Mouse (Mus musculus): ENCODE measurements around the gene Ptpn23.
"Not testable (repeated sequence)": the region's sequence is repeated elsewhere in the genome, so short reads cannot be mapped to it uniquely, and the experiment has no call there.

Ptpn23 gene

DNA sequence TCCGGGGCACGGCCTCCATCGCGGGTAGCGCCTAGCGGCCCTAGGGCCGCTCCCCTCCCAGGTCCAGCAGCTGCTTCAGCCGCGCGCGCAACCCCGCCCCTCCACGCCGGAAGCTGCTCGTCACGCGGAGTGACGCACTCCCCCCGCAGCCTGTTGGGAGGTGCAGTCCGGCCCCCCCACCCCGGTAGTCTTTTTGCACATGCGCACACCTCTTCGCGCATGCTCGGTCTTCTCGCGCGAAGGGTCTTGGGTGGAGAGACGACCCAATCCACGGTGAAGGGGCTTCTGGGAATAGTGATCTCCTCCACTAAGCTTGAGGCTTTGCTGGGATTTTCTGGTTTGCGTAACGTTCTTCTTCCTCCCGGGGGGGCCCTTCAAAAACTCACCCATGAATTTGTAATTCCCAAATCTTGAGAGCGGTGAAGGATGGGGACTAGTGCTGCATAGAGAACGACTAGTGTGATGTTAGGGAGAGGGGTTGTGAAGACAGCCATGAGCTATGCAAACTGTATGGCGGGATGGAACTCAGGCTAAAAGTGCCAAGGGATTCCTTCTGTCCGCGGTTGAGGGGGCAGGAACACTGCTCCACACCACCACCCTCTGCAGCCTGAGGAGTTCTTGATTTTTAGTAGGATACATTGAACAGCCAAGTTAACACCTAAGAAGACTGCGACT lies at the start of gene Ptpn23:
Gene Ptpn23, minus strand, starts transcription at position 115 of the 675 bp plus-strand sequence.
- peak; percentile 95 for DNase-seq

DNA sequence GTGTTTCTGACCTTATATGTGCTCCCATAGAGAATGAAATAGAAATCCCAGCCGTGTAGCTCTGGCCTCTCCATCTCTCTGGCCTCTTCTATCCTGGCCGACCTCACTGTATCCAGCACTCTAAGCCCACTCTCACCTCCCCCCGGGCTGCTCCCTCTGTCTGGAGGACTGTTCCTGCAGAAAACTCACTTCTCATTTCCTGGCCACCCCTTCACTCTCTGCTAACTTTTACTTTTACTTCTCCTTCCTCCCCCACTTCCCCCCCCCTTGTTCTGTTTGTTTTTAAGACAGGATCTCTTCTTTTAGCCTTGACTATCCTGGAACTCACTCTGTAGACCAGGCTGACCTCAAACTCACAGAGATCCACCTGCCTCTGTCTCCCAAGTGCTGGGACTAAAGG lies 44.5 kb upstream of the Ptpn23 start:
- DNase-seq = no peak

DNA sequence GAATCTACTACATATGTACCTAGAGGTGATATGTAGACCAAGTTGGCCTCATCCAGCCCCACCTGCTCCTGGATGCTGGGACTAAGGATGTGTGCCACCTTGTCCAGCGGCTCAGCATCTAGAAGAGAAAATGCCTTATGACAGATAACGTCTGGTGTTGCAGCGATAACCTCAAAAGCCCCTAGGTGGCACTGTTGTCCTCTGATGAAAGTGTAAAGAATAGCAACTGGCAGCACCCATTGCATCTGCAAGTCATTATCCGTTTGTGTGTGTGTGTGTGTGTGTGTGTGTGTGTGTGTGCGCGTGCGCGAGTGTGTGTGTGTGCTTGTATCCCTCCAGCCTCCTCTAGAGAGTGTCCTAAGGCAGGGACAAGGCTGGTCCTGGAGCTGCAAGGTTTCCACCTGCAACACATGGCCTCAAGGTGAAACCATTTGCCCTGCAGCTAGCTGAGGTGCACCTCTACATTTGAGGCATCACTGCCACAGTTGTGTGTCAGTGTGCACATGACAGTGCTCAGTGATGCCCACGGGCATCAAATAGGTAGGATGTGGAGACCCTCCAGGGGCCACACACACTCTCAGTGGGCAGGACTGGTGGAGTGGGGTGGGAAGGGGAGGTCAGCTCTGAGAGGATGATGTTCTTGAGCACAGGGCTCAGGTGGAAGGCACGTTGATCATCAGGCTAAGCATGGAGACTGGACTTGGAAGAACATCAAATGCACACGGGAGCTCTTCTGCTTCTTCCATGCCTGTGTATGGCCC lies 41.0 kb upstream of the Ptpn23 start:
- peak; percentile 67 for DNase-seq

DNA sequence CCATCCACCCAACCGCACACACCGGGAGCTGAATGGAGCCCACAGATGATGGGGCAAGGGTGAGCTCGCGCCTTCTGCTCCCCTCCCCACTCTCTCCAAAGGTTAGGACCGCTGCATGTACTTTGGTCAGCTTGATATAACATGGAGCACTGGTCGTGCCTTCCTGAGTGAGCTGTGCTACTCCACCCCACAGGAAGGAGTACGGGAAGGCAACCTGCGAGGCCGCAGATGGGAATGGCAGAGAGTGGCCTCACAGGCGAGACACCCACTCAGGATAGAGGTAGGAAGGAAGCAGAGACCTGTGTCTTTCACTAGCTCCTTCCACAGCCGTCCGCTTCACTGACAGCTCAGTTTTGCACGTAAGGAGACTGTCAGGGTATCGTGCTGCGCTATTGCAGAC lies 40.3 kb upstream of the Ptpn23 start:
- no peak for DNase-seq

DNA sequence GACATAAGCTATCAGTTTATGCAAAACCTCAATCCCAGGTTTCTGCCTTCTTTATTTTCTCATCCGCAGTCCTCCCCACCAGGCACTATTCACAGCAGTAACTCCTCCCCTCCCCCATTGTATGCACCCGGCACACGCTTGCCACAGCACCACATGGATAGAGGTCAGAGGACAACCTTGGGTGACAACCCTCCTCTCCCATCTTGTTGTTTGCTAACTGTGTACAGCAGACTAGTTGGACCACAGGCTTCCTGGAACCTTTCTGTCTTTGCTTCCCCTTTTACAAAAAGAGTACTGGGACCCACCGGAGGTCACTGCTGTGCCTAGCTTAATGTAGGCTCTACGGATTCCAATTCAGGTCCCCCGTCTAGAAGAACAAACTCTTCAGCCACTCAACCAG lies 32.5 kb upstream of the Ptpn23 start:
- DNase-seq = no peak

DNA sequence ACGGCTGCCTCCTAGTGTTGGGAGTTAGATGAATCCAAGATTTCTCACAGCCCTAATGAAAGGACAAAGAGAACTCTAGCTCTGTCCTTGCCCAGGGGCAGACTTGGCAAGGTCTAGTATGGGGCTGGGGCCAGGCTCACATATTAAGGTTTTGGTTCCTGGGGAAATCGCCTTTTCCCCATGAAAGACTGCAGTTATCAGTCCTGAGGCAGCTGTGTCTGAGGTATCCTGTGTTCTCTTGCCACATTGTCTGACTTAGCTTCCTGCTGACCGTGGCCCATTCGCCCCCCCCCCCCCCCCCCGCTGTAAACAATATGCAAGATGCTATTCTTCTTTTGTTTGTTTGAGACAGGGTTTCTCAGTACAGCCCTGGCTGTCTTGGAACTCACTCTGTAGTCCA lies 32.0 kb upstream of the Ptpn23 start:
- DNase-seq = no peak

DNA sequence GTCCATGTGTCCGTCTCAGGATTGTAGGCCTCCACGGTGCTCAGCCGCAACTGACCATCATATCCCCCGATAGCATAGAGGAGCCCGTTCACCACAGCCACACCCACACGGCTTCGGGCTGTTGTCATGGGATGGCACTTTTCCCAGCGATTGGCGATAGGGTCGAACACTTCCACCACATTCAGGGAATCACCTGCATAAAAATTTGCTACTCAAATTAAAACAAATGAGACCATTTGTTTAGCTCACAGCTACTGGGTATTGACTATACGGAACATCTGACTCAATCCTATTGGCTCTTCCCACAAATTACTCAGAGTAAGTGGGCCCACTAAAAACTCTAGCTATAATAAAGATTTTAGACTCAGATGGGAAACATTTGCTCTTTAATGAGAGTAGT lies 28.0 kb upstream of the Ptpn23 start:
- DNase-seq = no peak

DNA sequence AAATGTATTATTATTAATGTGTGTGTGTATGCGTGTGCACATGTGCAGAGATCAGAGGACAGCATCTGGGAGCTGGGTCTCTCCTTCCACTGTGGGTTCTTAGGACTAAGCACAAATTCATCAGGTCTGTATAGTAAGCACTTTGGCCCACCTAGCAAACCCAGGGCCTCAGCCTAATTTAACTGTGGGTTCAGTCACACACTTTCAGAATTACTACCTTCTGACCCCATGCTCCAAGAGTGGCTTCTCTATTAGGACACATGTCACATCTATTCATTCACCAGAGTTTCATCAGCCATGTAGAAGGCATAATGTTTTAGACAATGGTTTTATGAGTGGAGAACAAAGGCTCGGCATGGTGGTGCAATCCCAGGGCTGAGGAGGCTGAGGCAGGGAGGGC lies 25.0 kb upstream of the Ptpn23 start:
- no peak for DNase-seq

DNA sequence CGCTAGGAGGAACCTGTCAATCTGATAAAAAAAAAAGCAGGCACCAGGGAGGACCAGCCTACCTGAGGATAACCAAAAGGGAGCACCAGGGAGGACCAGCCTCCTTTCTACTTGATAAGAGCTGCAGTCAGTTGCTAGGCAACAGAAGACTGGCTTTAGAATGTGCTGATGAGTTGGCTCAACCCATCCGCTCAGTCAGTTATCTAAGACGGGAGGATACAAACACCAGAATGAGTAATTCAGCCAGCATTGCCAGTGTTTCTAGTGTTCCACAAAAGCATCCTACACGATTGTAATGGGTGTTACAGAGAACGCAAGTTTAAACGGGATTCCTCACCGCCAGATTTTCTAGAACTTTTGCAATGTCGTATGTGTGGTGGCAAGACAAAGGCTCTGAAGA lies 23.2 kb upstream of the Ptpn23 start:
- DNase-seq = no peak

DNA sequence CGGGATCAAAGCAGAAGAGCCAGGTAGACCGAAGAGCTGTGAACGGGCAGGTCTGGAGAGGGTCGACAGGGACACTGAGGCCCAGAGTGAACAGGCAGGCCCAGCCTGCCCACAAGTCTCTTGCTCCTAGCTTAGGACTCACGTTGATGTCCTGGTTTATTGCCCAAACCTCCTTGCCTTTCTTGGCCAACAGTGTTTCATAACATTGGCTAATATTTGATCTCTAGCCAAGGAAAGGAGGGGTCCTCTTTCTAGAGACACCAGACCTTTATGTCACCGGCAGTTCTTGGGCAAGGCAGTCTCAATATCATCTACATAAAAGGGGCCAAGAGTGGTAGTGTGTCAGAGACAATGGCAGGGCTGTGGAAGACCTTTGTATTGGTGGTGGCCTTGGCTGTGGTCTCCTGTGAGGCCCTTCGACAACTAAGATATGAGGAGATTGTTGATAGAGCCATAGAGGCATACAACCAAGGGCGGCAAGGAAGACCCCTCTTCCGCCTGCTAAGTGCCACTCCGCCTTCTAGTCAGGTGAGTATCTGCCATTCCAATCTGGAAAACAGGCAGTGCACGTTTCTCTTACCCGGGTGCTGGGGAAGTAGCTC lies 11.6 kb upstream of the Ptpn23 start, which contains the start of gene Ngp:
Gene Ngp, plus strand, starts transcription at position 237 of the 602 bp plus-strand sequence.
- DNase-seq = no peak

DNA sequence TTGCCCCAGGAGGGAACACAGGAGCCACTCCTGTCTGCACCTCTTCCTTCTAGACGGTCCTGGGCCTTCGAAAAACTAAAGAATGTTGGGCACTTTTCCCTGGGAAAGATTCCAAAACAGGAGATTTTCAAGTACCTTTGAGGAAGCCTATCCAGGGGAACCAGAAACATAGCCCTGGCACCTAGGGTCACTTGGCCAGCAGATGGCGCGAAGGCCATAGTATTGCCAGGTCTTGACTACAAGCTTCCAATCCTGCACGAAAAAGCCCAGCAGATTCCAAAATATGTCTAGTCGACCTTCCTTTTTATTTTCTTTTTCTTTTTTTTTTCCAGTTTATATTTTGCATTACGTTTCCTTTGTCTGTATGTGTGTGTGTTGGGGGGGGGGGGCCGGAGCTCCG lies 5.8 kb upstream of the Ptpn23 start:
- no peak for DNase-seq

DNA sequence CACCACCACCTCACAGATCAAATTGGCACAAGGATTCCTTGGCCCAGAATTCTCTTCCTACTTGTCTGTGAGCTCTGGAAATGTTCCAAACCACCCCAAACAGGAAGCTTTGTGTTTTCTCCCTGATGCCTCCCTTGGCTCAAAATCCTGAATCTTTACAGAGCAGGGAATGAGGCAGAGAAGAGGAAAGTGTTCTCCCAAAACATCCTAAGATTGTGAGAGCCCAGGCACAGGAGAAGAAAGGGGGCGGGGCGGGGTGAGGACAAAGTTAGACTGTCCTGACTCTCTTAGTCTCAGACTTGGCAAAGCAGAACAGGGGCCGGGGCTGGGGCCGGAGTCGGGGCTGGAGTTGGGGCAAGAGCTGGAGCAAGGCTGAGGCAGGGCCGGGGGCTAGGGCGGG lies 4.9 kb upstream of the Ptpn23 start:
- DNase-seq = no peak

DNA sequence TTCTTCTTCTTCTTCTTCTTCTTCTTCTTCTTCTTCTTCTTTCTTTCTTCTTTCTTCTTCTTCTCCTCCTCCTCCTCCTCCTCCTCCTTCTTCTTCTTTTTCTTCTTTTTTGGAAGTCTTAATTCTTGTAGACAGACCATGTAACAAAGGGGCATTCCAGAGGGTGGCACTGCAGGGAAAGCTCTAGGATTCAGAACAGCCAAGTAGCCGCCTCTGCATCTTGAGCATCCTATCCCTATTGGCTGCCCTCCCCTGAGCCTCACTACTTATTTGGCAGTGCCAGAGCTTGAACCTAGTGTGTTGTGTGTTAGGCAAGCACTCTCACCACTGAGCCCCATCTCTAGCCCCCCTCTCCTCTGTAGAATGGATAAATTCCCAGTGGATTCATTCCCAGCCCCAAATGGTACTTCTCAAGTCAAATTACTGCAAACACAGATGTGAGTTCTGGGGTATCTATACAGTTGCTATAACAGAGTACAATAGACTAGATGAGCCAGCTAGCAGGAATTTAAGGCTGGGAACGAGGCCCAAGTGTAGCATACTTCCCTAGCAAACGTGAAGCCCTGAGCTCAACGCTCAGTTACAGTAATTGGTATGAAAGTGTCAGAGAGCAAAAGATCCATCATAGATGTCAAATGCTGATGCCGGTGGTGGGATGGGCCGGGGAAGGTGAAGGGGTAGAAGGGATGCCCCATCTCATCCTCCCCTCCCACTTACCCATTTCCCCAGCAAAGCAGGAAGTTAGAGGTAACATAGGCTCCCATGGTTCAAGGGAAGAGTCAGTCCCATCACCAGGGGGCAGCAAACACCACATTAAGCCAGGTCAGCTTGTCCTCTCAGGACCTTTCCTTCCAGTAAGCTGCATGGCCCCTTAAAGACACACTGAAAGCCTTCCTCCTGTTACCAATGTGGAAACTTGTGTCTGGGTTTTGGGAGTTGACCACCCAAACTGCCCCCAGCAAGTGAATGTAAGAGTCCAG lies 3.2 kb upstream of the Ptpn23 start:
- peak; percentile 61 for DNase-seq

DNA sequence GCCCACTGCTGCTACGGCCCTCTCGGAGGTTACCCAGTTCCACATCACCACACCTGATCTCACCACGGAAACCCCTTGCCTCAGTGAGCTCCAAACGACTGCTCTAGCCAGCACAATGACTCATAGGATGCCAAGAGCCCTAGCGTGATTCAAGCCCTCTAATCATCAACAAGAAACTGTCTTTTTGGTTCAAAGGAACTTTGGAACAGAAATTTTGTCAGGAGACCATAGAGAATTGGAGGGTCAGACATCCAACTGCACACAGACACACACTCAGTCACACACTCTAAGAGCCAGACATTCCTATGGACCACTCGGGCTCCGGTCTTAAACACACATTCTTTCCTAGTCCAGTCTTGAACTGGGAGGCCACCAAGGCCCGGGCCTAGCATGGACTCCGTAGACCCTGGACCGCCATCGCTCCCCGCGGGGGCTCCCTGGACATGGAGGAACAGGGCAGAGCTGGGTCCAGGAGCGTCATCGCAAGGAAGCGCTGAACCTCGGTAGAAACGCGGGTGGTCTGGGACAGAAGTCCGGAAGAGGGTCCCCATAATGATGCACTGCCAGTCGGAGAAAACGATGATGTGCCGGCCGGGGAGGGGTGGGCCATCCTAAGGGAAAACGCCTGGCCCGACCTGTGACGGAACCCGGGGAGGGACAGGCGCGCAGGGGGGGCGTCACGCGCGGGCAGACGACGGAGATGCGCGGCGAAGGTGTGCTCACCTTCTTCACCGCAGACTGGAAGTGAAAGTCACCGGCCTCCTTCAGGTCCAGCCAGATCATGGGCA lies 508 bp downstream of the Ptpn23 start:
- no peak for DNase-seq

DNA sequence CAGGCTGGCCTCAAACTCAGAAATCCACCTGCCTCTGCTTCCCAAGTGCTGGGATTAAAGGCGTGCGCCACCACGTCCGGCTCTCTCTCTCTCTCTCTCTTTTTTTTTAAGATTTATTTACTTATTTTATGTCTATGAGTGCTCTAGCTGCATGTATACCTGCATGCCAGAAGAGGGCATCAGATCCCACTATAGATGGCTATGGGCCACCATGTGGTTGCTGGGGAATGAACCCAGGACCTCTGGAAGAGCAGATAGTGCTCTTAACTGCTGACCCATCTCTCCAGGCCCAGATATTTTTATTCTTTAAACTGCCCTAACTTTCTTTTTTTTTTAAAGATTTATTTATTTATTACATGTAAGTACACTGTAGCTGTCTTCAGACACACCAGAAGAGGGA lies 4.8 kb downstream of the Ptpn23 start:
- DNase-seq = not testable (repeated sequence)

DNA sequence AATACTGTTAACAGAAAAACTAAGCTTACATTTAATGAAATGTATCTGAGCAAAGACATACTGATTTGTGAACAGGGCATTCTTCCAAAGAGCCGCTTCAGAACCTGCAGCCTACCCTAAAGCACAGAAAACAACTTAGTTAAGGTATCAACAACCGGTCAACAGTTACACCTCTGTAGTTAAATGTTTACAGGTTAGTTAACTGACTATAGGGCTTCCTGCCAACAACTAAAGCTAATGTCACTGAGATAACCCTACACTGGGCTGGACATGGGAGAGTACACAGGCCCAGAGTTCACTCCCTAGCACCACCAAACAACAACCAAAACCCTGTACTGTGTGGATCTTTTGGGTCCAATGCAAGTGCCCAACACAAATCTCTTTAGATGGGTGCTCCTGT lies 5.3 kb downstream of the Ptpn23 start:
- DNase-seq = no peak

DNA sequence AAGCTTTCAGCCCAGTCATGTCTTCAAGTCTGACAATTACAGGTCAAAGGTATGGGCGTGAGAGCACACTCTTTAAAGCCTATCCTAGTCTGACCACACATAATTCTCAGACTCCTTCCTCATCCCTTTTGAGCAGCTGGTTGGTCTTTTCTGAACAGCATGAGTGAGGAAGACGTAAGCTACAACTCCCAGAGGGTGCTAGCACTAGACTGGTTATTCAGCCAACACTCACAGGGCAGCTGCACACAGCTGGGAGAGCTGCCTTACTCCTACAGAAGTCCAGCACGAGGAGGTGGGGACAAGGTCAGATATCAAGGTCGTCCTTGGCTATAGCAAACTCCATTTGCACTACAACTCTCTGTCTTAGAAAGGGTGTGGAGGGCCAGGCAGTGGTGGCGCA lies 7.4 kb downstream of the Ptpn23 start:
- DNase-seq = no peak

DNA sequence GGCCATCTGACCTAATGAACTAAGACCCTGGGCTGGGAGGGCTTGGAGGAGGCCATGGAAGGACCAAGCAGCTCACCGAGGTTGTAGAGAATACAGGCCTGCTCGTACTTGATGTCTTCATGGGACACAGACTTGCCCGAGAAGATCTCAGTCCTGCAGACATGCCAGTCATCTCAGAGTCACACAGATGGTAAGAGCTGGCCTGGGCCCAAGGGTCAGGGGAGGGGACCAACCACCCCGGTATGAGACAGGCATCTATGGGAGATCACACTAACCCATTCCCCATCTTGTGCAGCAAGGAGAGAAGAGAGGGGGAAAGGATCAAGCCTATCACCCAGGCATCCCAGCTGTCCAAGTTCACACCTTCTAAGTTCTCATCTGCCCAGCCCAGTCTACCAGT lies 14.7 kb downstream of the Ptpn23 start:
- no peak for DNase-seq

DNA sequence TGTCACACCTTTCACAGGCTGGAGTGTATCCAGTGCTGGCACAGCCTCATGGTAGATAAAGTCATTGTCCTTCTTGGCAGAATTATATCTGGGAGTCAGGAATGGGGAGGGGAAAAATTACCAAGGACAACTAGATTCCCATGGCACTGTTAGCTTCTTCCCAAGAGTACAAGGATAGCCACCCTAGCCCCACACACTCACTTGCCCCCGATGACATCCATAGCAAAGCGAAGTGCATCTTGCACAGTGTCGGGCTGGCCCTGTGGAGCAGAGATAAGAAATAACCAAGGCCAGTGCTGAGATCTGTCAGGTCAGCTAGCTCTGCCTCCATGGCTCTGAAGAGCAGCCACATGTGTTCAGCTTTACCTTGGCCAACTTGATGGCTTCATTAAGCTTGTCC lies 17.2 kb downstream of the Ptpn23 start:
- no peak for DNase-seq

DNA sequence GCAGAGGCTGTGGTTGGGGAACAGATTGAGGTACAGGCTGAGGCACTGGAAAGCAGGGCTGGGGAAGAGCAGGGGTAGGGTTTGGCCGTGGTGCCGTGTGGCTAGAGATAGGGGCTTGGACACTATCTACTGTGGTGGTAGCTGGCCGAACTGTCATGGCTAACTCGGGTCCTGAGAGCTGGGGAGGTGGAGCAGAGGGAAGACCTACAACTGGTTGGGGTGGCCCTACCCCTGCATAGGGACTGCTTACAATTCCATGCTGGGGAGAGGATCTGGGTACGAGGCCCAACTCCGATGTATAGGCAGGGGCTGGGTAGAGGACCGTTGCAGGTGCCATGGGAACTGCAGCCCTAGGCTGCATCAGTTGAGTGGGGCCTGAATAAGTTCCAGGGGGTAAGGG lies 20.0 kb downstream of the Ptpn23 start:
- no peak for DNase-seq

DNA sequence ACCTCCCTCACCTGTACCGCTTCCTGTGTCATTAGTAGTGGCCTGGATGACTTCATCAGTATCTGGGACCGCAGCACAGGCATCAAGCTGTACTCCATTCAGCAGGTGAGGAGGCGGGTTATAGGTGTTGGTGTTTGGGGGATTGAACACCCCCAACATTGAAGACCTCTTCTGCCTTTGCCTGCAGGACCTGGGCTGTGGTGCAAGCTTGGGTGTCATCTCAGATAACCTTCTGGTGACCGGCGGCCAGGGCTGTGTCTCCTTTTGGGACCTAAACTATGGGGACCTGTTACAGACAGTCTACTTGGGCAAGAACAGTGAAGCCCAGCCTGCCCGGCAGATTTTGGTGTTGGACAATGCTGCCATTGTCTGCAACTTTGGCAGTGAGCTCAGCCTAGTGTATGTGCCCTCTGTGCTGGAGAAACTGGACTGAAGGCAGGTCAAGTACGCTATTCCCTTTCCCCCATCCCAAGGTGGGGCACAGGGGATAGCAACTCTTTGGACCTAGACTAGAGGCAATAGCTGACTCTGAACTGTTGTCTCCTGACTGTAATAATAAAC lies 23.6 kb downstream of the Ptpn23 start:
- DNase-seq = no peak

DNA sequence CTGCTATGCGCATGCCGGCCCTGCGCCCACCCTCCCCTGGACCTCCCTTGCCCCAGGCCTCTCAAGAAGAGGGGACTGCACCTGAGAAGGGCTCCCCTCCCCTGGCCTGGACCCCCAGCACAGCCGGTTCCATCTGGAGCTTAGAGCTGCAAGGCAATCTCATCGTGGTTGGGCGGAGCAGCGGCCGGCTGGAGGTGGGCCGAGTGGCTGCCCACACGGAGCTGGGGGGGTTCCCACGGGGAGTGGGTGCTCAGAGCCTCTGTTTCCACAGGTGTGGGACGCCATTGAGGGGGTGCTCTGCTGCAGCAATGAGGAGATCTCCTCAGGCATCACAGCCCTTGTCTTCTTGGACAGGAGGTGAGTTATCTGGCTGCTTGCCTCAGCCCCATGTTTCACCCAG lies 26.7 kb downstream of the Ptpn23 start:
- DNase-seq = no peak
